Mouse (Mus musculus): ENCODE measurements around the gene Mcm9. TPM values are rescaled to one million over a fixed set of nuclear protein-coding genes. Genes with fewer than 3 reads are reported as not detected.

The Mcm9 gene
- polyA plus RNA-seq, 1 experiment: 3.1 TPM

- TF ChIP-seq CTCF (conservative IDR thresholded peaks at IDR 0.05; ENCODE audit: insufficient read depth, insufficient read length, low read depth, low read length) (peak; percentile 81), POLR2A (IDR thresholded peaks at IDR 0.05; ENCODE audit: low read depth, low read length) (no peak)
- no peak overlapping the region for H3K4me3 ChIP-seq (ENCODE audit: insufficient read depth, low read depth, low read length)
- H3K27ac ChIP-seq (ENCODE audit: insufficient read depth, low read depth, low read length): no peak overlapping the region
- peak; percentile 49 for DNase-seq
- H3K27me3 ChIP-seq (replicated peaks; ENCODE audit: control insufficient read depth, insufficient read depth, low read length): no peaks in the 10 kb centered on the region
- no peaks in the 10 kb centered on the region for H3K4me1 ChIP-seq (ENCODE audit: control insufficient read depth, insufficient read depth, low read length)
- no peaks in the 10 kb centered on the region for H3K36me3 ChIP-seq (ENCODE audit: control insufficient read depth, insufficient read depth, low read length)
- WGBS: 27% methylated on average over 6 of the region's 6 CpGs
These were observed 102.1 kb downstream of the Mcm9 start for GRCm38 (mm10) chr10:53527838-53528773.

- no peak for TF ChIP-seq CTCF (conservative IDR thresholded peaks at IDR 0.05; ENCODE audit: insufficient read depth, insufficient read length, low read depth, low read length)
- TF ChIP-seq POLR2A (IDR thresholded peaks at IDR 0.05; ENCODE audit: low read depth, low read length): no peak
- no peak for DNase-seq
- Histone ChIP-seq H3K4me3 (ENCODE audit: insufficient read depth, low read depth, low read length) (no peak overlapping the region), H3K36me3 (ENCODE audit: control insufficient read depth, insufficient read depth, low read length) (no peaks in the 10 kb centered on the region), H3K27ac (ENCODE audit: insufficient read depth, low read depth, low read length) (no peak overlapping the region), H3K27me3 (replicated peaks; ENCODE audit: control insufficient read depth, insufficient read depth, low read length) (no peaks in the 10 kb centered on the region), H3K4me1 (ENCODE audit: control insufficient read depth, insufficient read depth, low read length) (no peaks in the 10 kb centered on the region)
- WGBS: 83% methylated on average over 3 of the region's 3 CpGs
These were observed 102.9 kb downstream of the Mcm9 start for GRCm38 (mm10) chr10:53527344-53527743.

GRCm38 (mm10) chr10:53526350-53526749 is 103.9 kb downstream of the Mcm9 start:
- H3K4me1 ChIP-seq (ENCODE audit: control insufficient read depth, insufficient read depth, low read length): no peaks in the 10 kb centered on the region
- TF ChIP-seq POLR2A (IDR thresholded peaks at IDR 0.05; ENCODE audit: low read depth, low read length): no peak
- no peak for TF ChIP-seq CTCF (conservative IDR thresholded peaks at IDR 0.05; ENCODE audit: insufficient read depth, insufficient read length, low read depth, low read length)
- no peak overlapping the region for H3K4me3 ChIP-seq (ENCODE audit: insufficient read depth, low read depth, low read length)
- 95% methylated on average over 2 of the region's 2 CpGs for WGBS
- no peak for DNase-seq
- H3K36me3 ChIP-seq (ENCODE audit: control insufficient read depth, insufficient read depth, low read length): no peaks in the 10 kb centered on the region
- no peak overlapping the region for H3K27ac ChIP-seq (ENCODE audit: insufficient read depth, low read depth, low read length)
- no peaks in the 10 kb centered on the region for H3K27me3 ChIP-seq (replicated peaks; ENCODE audit: control insufficient read depth, insufficient read depth, low read length)

GRCm38 (mm10) chr10:53525265-53525976 is 104.8 kb downstream of the Mcm9 start:
- TF ChIP-seq POLR2A (IDR thresholded peaks at IDR 0.05; ENCODE audit: low read depth, low read length): no peak
- no peak for TF ChIP-seq CTCF (conservative IDR thresholded peaks at IDR 0.05; ENCODE audit: insufficient read depth, insufficient read length, low read depth, low read length)
- H3K36me3 ChIP-seq (ENCODE audit: control insufficient read depth, insufficient read depth, low read length): no peaks in the 10 kb centered on the region
- no peak overlapping the region for H3K4me3 ChIP-seq (ENCODE audit: insufficient read depth, low read depth, low read length)
- H3K27me3 ChIP-seq (replicated peaks; ENCODE audit: control insufficient read depth, insufficient read depth, low read length): no peaks in the 10 kb centered on the region
- H3K27ac ChIP-seq (ENCODE audit: insufficient read depth, low read depth, low read length): no peak overlapping the region
- no peaks in the 10 kb centered on the region for H3K4me1 ChIP-seq (ENCODE audit: control insufficient read depth, insufficient read depth, low read length)
- no peak for DNase-seq
- WGBS: 70% methylated on average over 3 of the region's 3 CpGs

DNA sequence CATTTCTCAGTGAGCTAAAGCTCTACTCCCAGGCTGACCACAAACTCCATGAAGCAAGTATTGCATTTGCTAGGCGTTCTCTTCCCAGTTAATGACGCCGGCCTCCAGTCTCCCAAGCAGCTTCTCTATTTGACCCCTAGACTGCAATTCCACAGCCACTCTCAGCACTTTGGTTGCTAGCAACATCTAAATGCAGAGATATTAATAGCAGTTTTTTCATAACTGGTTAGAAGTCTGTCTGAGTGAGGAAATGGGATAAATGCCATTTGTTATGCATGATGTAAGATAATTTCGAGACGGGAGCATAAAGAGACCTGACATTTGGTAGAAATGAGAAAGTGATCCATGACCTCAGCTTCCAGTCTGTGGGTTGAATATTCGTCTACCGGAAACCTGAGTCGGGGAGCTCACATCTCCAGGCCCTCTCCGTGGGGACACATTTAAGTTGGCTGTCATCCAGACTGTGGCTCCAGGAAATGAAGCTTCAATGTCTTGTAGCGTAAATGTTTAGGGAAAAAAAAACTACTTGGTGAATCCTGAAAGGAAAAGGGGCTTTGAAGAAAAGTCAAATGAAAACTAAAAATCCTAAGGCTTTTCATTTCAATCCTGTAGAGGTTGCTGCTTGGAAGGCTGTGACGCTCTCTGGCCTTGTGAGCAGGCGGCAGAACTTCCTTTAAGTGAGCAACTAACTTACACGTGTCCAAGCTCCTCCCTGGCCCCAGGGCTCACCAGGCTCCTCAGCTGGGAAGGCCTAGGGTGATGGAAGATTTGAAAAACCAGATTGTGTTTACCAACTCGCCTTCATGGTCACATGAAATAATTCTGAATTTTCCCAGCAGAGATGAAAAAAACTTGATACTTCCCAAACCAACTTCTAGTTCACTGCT is 110.9 kb downstream of the Mcm9 start:
- Histone ChIP-seq H3K36me3 (ENCODE audit: control insufficient read depth, insufficient read depth, low read length) (no peaks in the 10 kb centered on the region), H3K27me3 (replicated peaks; ENCODE audit: control insufficient read depth, insufficient read depth, low read length) (no peaks in the 10 kb centered on the region), H3K27ac (ENCODE audit: insufficient read depth, low read depth, low read length) (0 out of 2 replicates have a peak overlapping the region, but pooled peaks have one; percentile 55), H3K4me1 (ENCODE audit: control insufficient read depth, insufficient read depth, low read length) (no peaks in the 10 kb centered on the region), H3K4me3 (ENCODE audit: insufficient read depth, low read depth, low read length) (no peak overlapping the region)
- peak; percentile 36 for DNase-seq
- TF ChIP-seq POLR2A (IDR thresholded peaks at IDR 0.05; ENCODE audit: low read depth, low read length): no peak
- no peak for TF ChIP-seq CTCF (conservative IDR thresholded peaks at IDR 0.05; ENCODE audit: insufficient read depth, insufficient read length, low read depth, low read length)
- 38% methylated on average over 14 of the region's 14 CpGs for WGBS

- TF ChIP-seq POLR2A (IDR thresholded peaks at IDR 0.05; ENCODE audit: low read depth, low read length): no peak
- no peak for TF ChIP-seq CTCF (conservative IDR thresholded peaks at IDR 0.05; ENCODE audit: insufficient read depth, insufficient read length, low read depth, low read length)
- WGBS: 54% methylated on average over 8 of the region's 8 CpGs
- no peak overlapping the region for H3K27ac ChIP-seq (ENCODE audit: insufficient read depth, low read depth, low read length)
- H3K36me3 ChIP-seq (ENCODE audit: control insufficient read depth, insufficient read depth, low read length): no peaks in the 10 kb centered on the region
- no peak overlapping the region for H3K4me3 ChIP-seq (ENCODE audit: insufficient read depth, low read depth, low read length)
- H3K27me3 ChIP-seq (replicated peaks; ENCODE audit: control insufficient read depth, insufficient read depth, low read length): no peaks in the 10 kb centered on the region
- DNase-seq: no peak
- no peaks in the 10 kb centered on the region for H3K4me1 ChIP-seq (ENCODE audit: control insufficient read depth, insufficient read depth, low read length)
These were observed 111.7 kb downstream of the Mcm9 start for GRCm38 (mm10) chr10:53518599-53518913.
